Mouse (Mus musculus) heart, embryonic 10.5 days (tissue): ENCODE results near the gene Gpr108. TPM values are rescaled to one million over a fixed set of nuclear protein-coding genes. Genes with fewer than 3 reads are reported as not detected.

ENCODE experiments used
- DNase-seq: peaks from one replicate; pipeline ENCODE4 v3.0.0-alpha.2; 2017; ENCODE audit warnings: low spot score
- H3K27ac ChIP-seq: fragments of 300-500 bp; sonication (generic); 2 replicates; pipeline ENCODE4 v1.5.1; 2016; ENCODE audit warnings: mild to moderate bottlenecking
- H3K27me3 ChIP-seq: fragments of 300-500 bp; sonication (generic); 2 replicates; pipeline ENCODE4 v1.6.1; 2016; ENCODE audit warnings: mild to moderate bottlenecking; ENCODE audit not compliant: poor library complexity, insufficient read depth, severe bottlenecking
- H3K36me3 ChIP-seq: fragments of 300-500 bp; sonication (generic); 2 replicates; pipeline ENCODE4 v1.6.1; 2016; ENCODE audit warnings: mild to moderate bottlenecking, moderate library complexity
- H3K4me1 ChIP-seq: fragments of 300-500 bp; sonication (generic); 2 replicates; pipeline ENCODE4 v1.6.1; 2016; ENCODE audit warnings: mild to moderate bottlenecking
- H3K4me3 ChIP-seq: fragments of 300-500 bp; sonication (generic); 2 replicates; pipeline ENCODE4 v1.5.1; 2016; ENCODE audit warnings: mild to moderate bottlenecking, moderate library complexity
- H3K9me3 ChIP-seq: fragments of 300-500 bp; sonication (generic); 2 replicates; pipeline ENCODE4 v1.6.1; 2016; ENCODE audit warnings: mild to moderate bottlenecking, moderate library complexity
- WGBS: fragments of 180-500 bp; shearing (Covaris S2); methylation state at CpG from one replicate; pipeline ENCODE4 v1.1.7; 2016; 5-methylcytosine and 5-hydroxymethylcytosine counted together
- polyA plus RNA-seq: library from polyadenylated mRNA; unstranded; fragments of >200 nt; fragmentation: Nextera tagmentation; extraction: Ambion mirVana; gene quantifications from 2 replicates; pipeline ENCODE4 v1.2.1, GENCODE M21; 2016

Gene Gpr108
- 25.2 and 28.6 TPM in 2 replicates for polyA plus RNA-seq

DNA sequence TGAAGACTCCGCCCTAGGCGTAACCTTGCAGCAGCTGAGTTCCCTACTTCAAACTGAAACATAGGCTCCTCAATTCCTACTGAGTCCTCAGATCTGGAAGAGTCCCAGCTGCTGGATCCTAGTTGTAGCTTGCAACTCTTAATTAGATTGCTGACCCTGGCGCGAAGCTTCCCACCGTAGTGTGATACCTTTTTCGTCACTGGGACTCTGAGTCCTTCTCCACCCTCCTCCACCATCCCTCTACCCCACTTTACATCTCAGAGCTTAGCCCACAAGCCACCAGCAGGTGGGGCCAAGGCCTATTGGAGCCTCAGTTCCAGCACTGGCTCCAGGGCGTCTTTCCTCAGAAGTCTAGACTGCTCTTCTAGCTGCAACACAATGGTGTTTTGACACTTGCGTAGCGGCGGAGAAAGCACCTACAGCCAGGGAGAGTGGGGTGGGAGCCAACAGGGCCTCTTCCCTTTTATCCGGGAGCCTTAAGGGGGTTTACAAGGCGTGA, at the start of gene Gpr108:
Gene Gpr108 (minus strand): TSS at position 246 of the 499 bp plus-strand sequence.
- DNase-seq: peak; percentile 94
- H3K27ac ChIP-seq: peak within 1 kb of the TSS; percentile 95
- WGBS: under 1% methylated on average over 12 of the region's 12 CpGs
- no peaks in the 10 kb centered on the region for H3K9me3 ChIP-seq
- H3K4me1 ChIP-seq: peaks cover 23% of the 10 kb centered on the region
- H3K27me3 ChIP-seq: no peaks in the 10 kb centered on the region
- peak within 1 kb of the TSS; percentile 82 for H3K4me3 ChIP-seq
- peaks cover 17% of the 10 kb centered on the region for H3K36me3 ChIP-seq

DNA sequence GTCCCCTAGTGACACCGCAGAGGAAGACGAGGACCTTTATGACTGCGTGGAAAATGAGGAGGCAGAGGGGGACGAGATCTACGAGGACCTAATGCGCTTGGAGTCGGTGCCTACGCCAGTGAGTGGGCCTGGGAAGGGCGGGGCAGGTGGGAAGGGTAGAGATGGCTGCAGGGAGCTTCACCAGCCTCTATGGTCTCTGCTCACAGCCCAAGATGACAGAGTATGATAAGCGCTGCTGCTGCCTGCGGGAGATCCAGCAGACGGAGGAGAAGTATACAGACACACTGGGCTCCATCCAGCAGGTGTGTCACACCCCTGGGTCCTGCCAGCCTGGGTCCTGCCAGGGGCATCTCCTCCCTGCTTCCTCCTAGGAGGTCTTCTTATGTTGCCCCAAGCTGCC, 48.8 kb upstream of the Gpr108 start:
- Histone ChIP-seq H3K27me3 (no peaks in the 10 kb centered on the region), H3K36me3 (no peaks in the 10 kb centered on the region), H3K4me3 (no peak overlapping the region), H3K9me3 (no peaks in the 10 kb centered on the region; the same call in 1 of the 2 replicates), H3K4me1 (peaks cover 7% of the 10 kb centered on the region; the same call in 1 of the 2 replicates), H3K27ac (no peak overlapping the region)
- no peak for DNase-seq
- 81% methylated on average over 12 of the region's 12 CpGs for WGBS

DNA sequence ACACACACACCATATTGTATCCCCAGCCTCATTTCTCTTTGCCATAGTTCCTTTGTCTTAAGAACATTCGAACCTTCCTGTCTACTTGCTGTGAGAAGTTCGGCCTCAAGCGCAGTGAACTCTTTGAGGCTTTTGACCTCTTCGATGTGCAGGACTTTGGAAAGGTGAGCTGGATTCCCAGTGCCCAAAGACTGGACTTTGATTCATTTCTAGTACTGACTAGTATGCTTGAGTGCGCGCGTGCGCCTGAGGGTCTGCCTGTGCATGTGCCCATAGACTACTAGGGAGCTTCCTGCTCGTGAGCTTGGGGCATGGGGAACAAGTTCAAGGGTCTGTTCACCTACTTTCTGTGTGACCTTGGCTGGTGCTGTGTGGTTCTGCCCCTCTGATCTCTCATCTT, 47.7 kb upstream of the Gpr108 start:
- no peaks in the 10 kb centered on the region; the same call in 1 of the 2 replicates for H3K9me3 ChIP-seq
- no peak overlapping the region for H3K4me3 ChIP-seq
- 94% methylated on average over 9 of the region's 9 CpGs for WGBS
- DNase-seq: no peak
- H3K36me3 ChIP-seq: no peaks in the 10 kb centered on the region
- peaks cover 7% of the 10 kb centered on the region; the same call in 1 of the 2 replicates for H3K4me1 ChIP-seq
- H3K27ac ChIP-seq: no peak overlapping the region
- no peaks in the 10 kb centered on the region for H3K27me3 ChIP-seq

DNA sequence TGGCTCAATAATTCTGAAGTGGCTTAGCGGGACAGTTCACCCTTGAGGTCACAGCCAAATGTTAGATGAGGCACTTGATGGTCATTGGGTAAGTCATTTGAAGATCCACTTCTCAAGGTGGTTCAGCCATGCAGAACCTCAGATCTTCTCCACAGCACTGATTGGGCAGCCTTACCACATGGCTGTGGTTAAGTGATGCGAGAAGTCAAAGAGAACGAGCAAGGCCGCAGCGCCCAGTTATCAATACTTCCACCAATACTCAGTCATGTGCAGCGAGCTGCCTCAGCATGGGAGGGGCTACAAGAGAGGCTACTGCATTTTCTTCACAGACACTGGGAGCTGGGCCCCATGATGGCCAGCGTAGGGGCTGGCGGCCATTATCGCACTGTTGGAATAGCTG, 44.7 kb upstream of the Gpr108 start:
- Histone ChIP-seq H3K9me3 (no peaks in the 10 kb centered on the region; the same call in 1 of the 2 replicates), H3K27me3 (no peaks in the 10 kb centered on the region), H3K4me1 (peaks cover 7% of the 10 kb centered on the region; the same call in 1 of the 2 replicates), H3K36me3 (no peaks in the 10 kb centered on the region), H3K27ac (no peak overlapping the region), H3K4me3 (no peak overlapping the region)
- WGBS: 91% methylated on average over 9 of the region's 9 CpGs
- DNase-seq: no peak

DNA sequence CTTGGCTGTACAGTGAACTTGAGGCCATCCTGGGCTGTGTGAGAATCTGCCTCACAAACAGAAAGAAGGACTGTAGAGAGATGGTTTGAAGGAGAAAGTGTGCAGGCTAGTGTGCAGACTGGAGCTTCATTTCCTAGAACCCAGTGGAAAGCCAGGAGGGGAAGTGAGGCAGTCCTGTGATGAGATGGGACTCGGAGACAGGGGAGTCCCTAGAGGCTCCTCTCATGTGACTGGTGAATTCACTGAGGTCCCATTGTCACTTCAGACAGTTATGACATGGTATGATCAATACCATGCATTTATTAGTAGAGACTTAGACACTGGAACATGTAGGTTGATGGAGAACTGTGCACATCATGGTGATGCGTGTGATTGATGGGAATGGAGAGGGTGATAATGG, 44.1 kb upstream of the Gpr108 start:
- peaks cover 7% of the 10 kb centered on the region; the same call in 1 of the 2 replicates for H3K4me1 ChIP-seq
- WGBS: 74% methylated on average over 2 of the region's 2 CpGs
- no peak overlapping the region for H3K27ac ChIP-seq
- no peak overlapping the region for H3K4me3 ChIP-seq
- no peaks in the 10 kb centered on the region for H3K27me3 ChIP-seq
- no peaks in the 10 kb centered on the region for H3K36me3 ChIP-seq
- H3K9me3 ChIP-seq: no peaks in the 10 kb centered on the region; the same call in 1 of the 2 replicates
- no peak for DNase-seq

DNA sequence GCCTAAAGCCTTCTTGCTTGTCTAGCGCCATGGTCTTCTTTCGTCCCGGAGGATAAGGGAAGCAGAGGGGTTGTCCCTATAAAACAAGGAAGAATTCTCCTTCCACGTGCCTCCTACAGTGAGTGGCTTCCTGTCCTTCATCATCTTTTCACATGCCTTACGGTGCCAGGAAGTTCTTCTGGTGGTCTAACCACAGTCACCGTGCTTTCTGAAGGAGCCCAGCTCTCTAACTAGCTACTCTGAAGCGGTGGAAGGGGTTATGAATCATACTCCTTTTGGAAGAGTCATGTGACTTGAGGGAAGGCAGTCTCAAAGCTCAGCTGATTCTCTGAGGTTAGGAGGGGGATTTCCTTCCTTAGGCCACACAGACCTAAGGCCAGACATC, 42.4 kb upstream of the Gpr108 start:
- WGBS: 54% methylated on average over 7 of the region's 7 CpGs
- Histone ChIP-seq H3K27ac (peak overlapping the region; percentile 4; the same call in 1 of the 2 replicates), H3K27me3 (no peaks in the 10 kb centered on the region), H3K4me1 (peaks cover 7% of the 10 kb centered on the region; the same call in 1 of the 2 replicates), H3K9me3 (no peaks in the 10 kb centered on the region; the same call in 1 of the 2 replicates), H3K4me3 (no peak overlapping the region), H3K36me3 (no peaks in the 10 kb centered on the region)
- no peak for DNase-seq

DNA sequence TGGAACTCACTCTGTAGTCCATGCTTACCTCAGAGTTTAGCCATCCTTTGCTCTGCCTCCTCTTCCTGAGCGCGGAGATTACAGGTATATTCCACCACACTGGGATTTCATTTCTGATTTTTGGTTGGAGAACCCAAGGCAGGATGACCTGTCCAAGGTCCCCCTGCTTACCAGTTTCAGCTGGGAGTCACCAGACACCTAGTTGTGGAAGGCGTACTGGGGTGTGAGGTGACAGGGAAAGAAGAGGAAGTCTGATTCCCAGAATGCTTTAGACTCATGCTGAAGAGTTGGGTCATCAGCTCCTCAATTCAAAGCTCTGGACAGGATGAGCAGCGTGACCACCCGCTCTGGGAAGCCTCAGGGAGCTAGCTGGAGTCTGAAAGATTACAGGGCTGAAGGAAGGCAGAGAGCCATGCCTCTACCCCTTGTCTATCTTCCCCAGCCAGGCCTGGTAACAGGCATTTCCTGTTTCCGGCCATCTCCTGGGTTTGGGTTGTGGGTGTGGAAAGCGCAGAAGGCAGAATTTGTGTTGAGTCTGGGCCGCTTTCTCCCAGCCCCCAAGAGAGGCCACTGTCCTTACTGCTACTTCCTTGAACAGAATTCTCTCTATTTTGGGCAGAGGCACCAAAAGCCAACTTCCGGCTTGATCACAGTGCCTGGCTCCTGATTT, 41.9 kb upstream of the Gpr108 start:
- peak; percentile 78 for DNase-seq
- no peak overlapping the region for H3K4me3 ChIP-seq
- 65% methylated on average over 9 of the region's 9 CpGs for WGBS
- H3K9me3 ChIP-seq: no peaks in the 10 kb centered on the region; the same call in 1 of the 2 replicates
- H3K4me1 ChIP-seq: peaks cover 6% of the 10 kb centered on the region; the same call in 1 of the 2 replicates
- H3K27ac ChIP-seq: peak overlapping the region; percentile 4; the same call in 1 of the 2 replicates
- H3K36me3 ChIP-seq: no peaks in the 10 kb centered on the region
- no peaks in the 10 kb centered on the region for H3K27me3 ChIP-seq

DNA sequence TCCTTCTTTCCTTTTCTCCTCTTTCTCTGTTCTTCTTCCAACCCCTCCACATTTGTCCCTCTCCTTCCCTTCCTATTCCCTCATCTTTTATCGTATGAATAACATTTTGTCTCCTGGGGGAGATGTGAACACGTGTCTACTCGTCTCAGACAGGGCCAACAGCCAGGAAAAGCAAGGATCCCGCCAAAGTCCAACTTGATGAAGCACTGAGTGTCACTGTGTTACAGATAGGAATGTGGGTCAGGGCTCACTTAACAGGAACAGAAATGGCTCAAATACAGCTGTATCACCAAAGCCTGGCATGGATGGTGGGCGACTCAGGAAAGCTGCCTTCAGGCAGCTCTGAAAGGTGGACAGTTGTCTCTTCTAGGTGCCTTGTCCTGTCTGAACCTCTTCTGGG, 41.0 kb upstream of the Gpr108 start:
- DNase-seq: no peak
- H3K9me3 ChIP-seq: no peaks in the 10 kb centered on the region
- 75% methylated on average over 5 of the region's 5 CpGs for WGBS
- H3K4me1 ChIP-seq: no peaks in the 10 kb centered on the region
- H3K27me3 ChIP-seq: no peaks in the 10 kb centered on the region
- no peak overlapping the region for H3K4me3 ChIP-seq
- no peak overlapping the region for H3K27ac ChIP-seq
- H3K36me3 ChIP-seq: no peaks in the 10 kb centered on the region

DNA sequence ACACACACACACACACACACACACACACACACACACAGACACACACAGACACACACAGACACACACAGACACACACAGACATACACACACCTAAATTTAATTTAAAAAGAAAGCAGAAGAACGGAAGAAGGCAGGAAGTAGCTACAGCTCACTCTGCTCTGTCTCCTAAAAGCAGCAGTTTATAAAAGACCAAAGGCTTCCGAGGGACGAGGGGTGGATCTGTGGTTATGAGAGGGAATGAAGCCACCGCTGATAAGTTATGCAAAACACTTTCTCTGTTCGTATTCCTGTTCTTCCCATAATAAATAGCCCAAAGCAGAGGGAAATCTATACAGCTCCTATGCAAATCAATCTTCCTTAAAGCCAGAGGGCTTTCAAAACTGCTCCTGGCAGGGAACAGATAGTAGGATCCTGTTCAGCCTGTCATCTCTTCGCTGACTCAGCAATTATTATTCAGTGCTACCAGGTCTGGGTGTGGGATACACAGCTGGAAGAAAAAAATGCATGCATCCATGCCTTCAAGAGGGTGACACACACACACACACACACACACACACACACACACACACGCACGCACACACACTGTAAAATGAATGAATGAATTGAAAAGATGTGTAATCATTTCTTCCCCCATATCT, 38.6 kb upstream of the Gpr108 start:
- no peak overlapping the region for H3K4me3 ChIP-seq
- no peaks in the 10 kb centered on the region for H3K27me3 ChIP-seq
- no peaks in the 10 kb centered on the region for H3K4me1 ChIP-seq
- 71% methylated on average over 8 of the region's 8 CpGs for WGBS
- H3K9me3 ChIP-seq: no peaks in the 10 kb centered on the region
- H3K27ac ChIP-seq: no peak overlapping the region
- H3K36me3 ChIP-seq: no peaks in the 10 kb centered on the region
- DNase-seq: no peak

DNA sequence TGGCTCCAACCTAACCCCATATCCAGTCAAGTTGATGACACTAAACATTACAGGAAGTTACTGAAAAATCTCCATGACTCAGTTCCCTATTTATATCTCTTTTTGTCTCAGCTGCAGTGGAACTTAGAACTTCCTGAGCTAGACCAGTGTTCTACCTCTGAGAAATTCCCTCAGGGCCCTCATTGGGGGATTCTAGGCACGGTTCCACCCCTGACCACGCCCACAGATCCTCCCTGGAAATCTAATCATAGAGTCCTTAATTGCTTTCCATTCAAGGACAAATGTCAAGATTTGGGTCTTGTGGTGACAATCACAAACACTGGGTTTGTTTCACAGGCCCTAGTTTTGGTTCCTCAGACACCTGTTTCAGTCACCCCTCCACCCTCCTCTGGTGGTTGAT, 36.8 kb upstream of the Gpr108 start:
- Histone ChIP-seq H3K36me3 (no peaks in the 10 kb centered on the region), H3K9me3 (no peaks in the 10 kb centered on the region), H3K4me1 (no peaks in the 10 kb centered on the region), H3K27ac (no peak overlapping the region), H3K4me3 (no peak overlapping the region), H3K27me3 (peaks cover 5% of the 10 kb centered on the region)
- WGBS: 76% methylated on average over 2 of the region's 2 CpGs
- DNase-seq: no peak

DNA sequence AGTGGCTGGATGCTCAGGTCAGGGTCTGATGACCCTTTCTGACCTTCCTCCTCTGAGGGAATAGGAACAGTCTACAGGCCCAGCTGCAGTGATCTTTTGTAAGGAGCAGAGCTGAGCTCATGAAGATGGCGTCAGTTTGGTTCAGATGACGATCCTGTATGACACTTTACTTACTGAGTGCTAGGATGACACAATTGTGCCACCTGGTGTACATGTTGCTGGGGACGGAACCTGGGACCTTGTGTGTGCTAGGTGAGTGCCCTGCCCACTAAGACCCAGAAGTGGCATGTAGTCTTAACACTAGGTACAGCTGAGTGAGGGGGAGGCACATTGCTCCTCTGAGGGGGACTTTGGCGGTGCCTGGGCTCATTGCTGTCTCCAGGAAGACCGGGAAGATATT, 35.7 kb upstream of the Gpr108 start:
- peaks cover 15% of the 10 kb centered on the region for H3K27me3 ChIP-seq
- H3K36me3 ChIP-seq: no peaks in the 10 kb centered on the region
- DNase-seq: no peak
- no peak overlapping the region for H3K27ac ChIP-seq
- WGBS: 72% methylated on average over 5 of the region's 5 CpGs
- H3K4me3 ChIP-seq: no peak overlapping the region
- H3K4me1 ChIP-seq: no peaks in the 10 kb centered on the region
- H3K9me3 ChIP-seq: no peaks in the 10 kb centered on the region

DNA sequence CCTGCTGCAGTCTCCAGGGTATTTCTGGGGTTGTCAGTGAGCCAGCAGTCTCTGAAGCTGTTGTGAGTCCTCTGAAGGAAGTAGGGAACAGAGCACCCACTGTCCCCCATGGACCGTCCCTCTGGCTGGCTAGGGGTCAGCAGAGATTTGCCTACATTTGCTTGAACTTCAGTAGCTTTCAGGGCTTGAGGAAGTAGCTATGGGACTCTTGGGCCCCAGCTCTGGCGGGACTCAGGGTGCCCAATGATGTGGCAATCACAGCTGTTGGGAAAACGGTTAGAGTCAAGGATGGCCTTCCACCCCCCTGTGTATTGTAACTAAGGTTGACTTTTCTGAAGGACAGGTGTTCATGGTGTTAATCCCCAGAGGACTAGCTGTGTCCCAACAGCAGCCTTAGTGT, 32.2 kb upstream of the Gpr108 start:
- 68% methylated on average over 3 of the region's 3 CpGs for WGBS
- peaks cover 34% of the 10 kb centered on the region for H3K27me3 ChIP-seq
- DNase-seq: no peak
- no peaks in the 10 kb centered on the region for H3K36me3 ChIP-seq
- H3K4me1 ChIP-seq: peaks cover 10% of the 10 kb centered on the region
- H3K27ac ChIP-seq: no peak overlapping the region
- no peaks in the 10 kb centered on the region for H3K9me3 ChIP-seq
- H3K4me3 ChIP-seq: no peak overlapping the region

DNA sequence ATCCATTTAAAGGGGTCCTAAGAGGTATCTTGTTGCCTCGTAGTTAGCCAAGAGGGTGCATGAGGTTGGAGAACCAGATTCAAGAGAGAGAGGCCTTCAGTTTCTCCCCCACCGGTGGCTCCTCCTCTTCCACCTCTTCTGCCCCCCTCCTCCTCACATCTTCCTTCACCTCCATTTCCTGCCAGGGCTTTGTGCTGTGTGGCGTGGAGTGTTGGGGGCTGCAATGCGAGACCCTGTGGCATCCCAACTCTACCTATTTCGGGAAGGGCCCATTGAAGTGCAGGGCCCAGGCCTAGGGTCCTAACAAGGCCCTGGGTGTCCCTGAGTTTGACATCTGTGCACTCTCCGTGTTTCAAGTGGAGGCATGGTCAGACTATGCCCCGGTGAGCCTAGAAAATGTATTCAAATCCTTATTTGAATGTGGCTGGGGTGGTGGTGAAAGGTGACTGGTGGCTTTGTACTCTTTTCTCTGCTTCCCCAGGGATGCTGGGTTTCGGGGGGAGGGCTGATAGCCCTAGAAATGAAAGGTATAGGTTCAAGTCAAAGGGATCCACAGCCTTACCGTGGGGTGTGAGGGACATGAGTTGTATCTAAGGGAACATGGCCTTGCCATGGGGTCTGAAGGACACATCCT, 31.5 kb upstream of the Gpr108 start:
- Histone ChIP-seq H3K9me3 (no peaks in the 10 kb centered on the region), H3K27ac (no peak overlapping the region), H3K27me3 (peaks cover 41% of the 10 kb centered on the region), H3K4me3 (no peak overlapping the region), H3K4me1 (peaks cover 16% of the 10 kb centered on the region), H3K36me3 (no peaks in the 10 kb centered on the region)
- WGBS: 54% methylated on average over 9 of the region's 9 CpGs
- no peak for DNase-seq
